Mouse (Mus musculus): ENCODE results near the gene Il15ra.

DNA sequence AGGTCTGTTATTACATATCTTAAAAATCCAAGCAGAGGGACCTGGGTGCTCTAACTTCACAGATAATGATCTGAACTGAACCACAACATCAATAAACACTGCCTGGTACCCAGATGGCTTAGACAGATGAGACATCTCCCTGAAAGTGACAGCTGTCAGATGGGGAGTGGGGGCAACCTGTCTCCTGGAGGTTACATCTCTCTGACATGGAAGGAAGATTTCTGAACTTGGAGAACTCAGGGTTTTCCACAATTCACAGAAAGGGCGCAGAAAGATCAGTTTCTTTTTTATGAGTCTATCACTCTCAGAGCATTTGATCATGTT is 42.2 kb upstream of the Il15ra start:
- no peak for TF ChIP-seq CTCF (IDR thresholded peaks at IDR 0.05; ENCODE audit: low read depth, low read length)
- TF ChIP-seq GATA2 (IDR thresholded peaks at IDR 0.05; ENCODE audit: borderline replicate concordance, low read depth, low read length) = no peak
- no peak for TF ChIP-seq GATA1 (IDR thresholded peaks at IDR 0.05; ENCODE audit: borderline replicate concordance, low read length)
- no peak for TF ChIP-seq TAL1 (conservative IDR thresholded peaks at IDR 0.05; ENCODE audit: low read depth, low read length)

All from G1E (cell line).